Mouse (Mus musculus) gastrocnemius, postnatal 14 days (tissue): ENCODE measurements around the gene Ccp110. TPM values are rescaled to one million over a fixed set of nuclear protein-coding genes. Genes with fewer than 3 reads are reported as not detected.

Experiments used
- DNase-seq: peaks from one replicate; pipeline ENCODE4 v3.0.0; 2021; ENCODE audit warnings: mixed read lengths
- intact Hi-C: fragments of 180-260 bp; cut with DNase I; formaldehyde crosslinking; loops from one replicate; pipeline ENCODE4 v1.15.1; 2025; ENCODE audit warnings: low total_unique reads
- long read RNA-seq, 2 experiments: library from polyadenylated mRNA; stranded (forward); transcript quantifications; one replicate each; pipeline ENCODE4 v2.0.0; 2021
- total RNA-seq, 2 experiments: library from RNA; stranded (reverse); gene quantifications; 2 replicates each; pipeline ENCODE4 v1.2.3; 2021

The Ccp110 gene
- total RNA-seq, result 1 to 10 TPM; 2.6 to 3.1 TPM
- long read RNA-seq, experiment 1, result 0 reads
- long read RNA-seq, experiment 2, result 0 reads

- peak; percentile 93 for DNase-seq
- intact Hi-C loops, result no loop called here
Measured at GRCm38 (mm10) chr7:118712228-118713173, at the start of gene Ccp110. Gene Ccp110 (plus strand): TSS chr7:118712552.

GRCm38 (mm10) chr7:118667773-118668172 lies 44.6 kb upstream of the Ccp110 start:
- no peak for DNase-seq
- intact Hi-C loops, result no loop called here

DNA sequence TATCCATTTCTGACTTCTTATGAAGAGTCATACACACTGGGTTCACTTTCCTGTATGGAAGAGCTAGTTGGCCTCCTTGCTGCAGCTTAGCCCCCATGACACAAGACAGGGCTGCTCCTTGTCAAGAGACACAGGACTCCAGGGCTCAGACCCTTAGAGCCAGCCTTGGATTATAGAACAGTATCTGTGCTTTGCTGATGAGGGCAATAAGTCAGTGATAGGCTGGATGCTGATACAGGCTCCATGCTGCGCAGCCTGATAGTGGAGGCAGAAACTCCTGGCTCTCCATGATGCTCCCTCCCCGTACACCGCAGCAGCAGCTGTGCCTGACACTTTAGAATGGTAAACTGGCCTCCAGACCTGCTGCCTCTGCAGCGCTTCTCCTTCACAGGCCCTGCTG lies 42.2 kb upstream of the Ccp110 start:
- no peak for DNase-seq
- intact Hi-C loops, result no loop called here

- intact Hi-C loops, result no loop called here
- DNase-seq, result no peak
Measured at GRCm38 (mm10) chr7:118676826-118677225, 35.5 kb upstream of the Ccp110 start.

DNA sequence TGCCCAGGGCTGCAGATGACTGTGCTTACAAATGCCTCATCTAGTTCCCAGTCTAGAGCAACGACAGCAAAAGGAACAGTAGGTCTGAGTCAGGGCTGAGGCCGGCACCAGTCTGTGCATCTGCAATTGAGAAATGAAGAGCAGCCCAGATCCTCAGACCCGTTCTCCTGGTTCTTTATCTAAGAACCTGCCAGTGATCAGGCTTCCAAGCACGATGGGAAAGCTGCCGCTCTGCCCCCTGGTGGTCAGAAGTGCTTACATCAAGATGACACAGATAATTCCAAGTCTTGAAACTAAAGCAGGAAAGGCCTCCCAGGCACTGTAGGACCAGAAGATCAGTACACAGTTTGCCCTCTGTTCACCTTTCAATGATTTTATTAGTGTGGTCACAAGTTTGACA lies 24.2 kb upstream of the Ccp110 start:
- DNase-seq, result peak; percentile 77
- intact Hi-C loops, result loop anchor here (5.0 kb wide), 1 partner anchor 91 kb away; the partner anchor contains the start of gene Tmc5

DNA sequence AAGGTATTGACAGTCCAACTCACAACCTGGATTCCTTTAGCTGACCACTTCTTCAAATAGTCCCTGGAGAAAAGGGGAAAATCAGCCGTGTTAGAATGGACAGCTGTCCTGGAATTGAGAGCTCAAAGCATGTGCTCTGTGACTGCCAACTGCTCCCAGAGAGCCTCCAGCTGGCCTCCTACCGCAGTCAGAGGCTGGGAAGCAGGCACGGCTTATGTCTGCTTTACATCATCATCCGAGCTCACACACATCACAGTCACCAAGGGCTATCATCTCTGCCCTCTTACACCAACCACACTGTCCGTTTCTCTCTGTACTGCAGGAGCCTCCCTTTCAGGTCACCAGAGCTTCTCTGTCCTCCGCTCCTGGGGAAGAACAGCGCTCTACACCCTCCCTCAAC lies 23.3 kb upstream of the Ccp110 start:
- no peak for DNase-seq
- intact Hi-C loops, result loop anchor here (5.0 kb wide), 1 partner anchor 92 kb away; the partner anchor contains the start of gene Tmc5

DNA sequence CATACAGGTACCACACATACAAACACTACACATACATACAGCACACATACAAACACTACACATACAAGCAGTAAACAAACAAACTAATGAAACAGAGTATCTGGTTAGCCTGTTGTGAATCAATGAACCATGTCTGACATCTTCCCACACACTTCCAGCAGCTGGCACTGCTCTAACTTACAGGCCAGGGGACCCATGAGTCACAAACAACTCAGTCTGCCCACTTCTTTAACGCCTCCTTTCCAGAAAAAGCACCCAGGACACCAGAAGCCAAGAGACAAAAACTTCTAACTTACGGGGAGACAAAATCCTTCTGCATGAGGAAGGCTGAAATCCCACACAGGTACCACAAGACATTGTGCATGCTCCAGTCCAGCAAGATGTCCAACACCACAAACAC lies 21.1 kb upstream of the Ccp110 start:
- no peak for DNase-seq
- intact Hi-C loops, result no loop called here

GRCm38 (mm10) chr7:118696146-118696545 lies 16.2 kb upstream of the Ccp110 start:
- no peak for DNase-seq
- intact Hi-C loops, result no loop called here

GRCm38 (mm10) chr7:118697168-118697567 lies 15.2 kb upstream of the Ccp110 start:
- DNase-seq, result no peak
- intact Hi-C loops, result no loop called here

- intact Hi-C loops, result no loop called here
- DNase-seq, result no peak
Measured at GRCm38 (mm10) chr7:118698882-118699281, 13.5 kb upstream of the Ccp110 start.

GRCm38 (mm10) chr7:118703144-118703561 lies 9.2 kb upstream of the Ccp110 start:
- intact Hi-C loops, result no loop called here
- no peak for DNase-seq

GRCm38 (mm10) chr7:118704001-118704850 lies 8.1 kb upstream of the Ccp110 start:
- intact Hi-C loops, result no loop called here
- DNase-seq, result no peak

- DNase-seq, result peak; percentile 91
- intact Hi-C loops, result no loop called here
Measured at GRCm38 (mm10) chr7:118705101-118705961, 7.0 kb upstream of the Ccp110 start, which contains the start of gene Gde1. Gene Gde1 (minus strand): TSS chr7:118705778.

- DNase-seq, result no peak
- intact Hi-C loops, result no loop called here
Measured at GRCm38 (mm10) chr7:118706051-118706450, 6.3 kb upstream of the Ccp110 start.

GRCm38 (mm10) chr7:118706488-118706887 lies 5.9 kb upstream of the Ccp110 start:
- intact Hi-C loops, result no loop called here
- DNase-seq, result no peak

- intact Hi-C loops, result no loop called here
Measured at GRCm38 (mm10) chr7:118707216-118707615, 5.1 kb upstream of the Ccp110 start.

GRCm38 (mm10) chr7:118708002-118708401 lies 4.3 kb upstream of the Ccp110 start:
- no peak for DNase-seq
- intact Hi-C loops, result no loop called here

More at GRCm38 (mm10) chr7:118707216-118707615, 5.1 kb upstream of the Ccp110 start:
- no peak for DNase-seq

GRCm38 (mm10) chr7:118710776-118711175 lies 1.6 kb upstream of the Ccp110 start:
- intact Hi-C loops, result no loop called here
- no peak for DNase-seq

GRCm38 (mm10) chr7:118714873-118715272 lies 2.5 kb downstream of the Ccp110 start:
- no peak for DNase-seq
- intact Hi-C loops, result no loop called here
